In the genomic region with DNA sequence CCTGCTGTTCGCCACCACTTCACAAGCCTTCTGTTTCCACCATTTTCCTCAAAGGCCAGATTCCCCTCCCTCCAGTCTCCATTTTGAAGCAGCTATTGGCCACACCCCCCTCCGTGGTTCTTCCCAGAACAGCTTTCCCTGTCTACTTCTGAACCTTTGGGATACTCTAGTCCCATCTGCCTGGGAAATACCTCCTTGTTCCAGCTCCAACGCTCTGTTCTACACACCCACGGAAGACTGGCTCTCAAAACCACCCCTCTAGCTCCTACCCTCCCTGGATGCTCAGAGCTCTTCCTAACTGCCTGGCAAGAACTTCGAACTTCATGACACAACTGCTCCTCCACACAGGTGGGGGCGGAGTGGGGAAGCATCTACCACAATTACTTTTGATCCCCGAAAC, we compare ENCODE assay signal across 8 mouse cellular contexts. TPM values are rescaled to one million over a fixed set of nuclear protein-coding genes. Genes with fewer than 3 reads are reported as not detected.
DNase-seq lines count a peak whose midpoint lies in the region; ATAC-seq and TF ChIP-seq lines count a peak whose summit lies in the region.

No protein-coding gene starts in this region.

- no peak for TF ChIP-seq CTCF in cortical plate, adult 2 months (IDR thresholded peaks at IDR 0.05; ENCODE audit: extremely low read depth, insufficient read depth, low read length)

- peak overlapping the region; percentile 85; the same call in 1 of the 2 replicates for H3K4me2 ChIP-seq in intestine, embryonic 16.5 days (ENCODE audit: low read depth, low read length)
- H3K4me2 ChIP-seq in midbrain, embryonic 11.5 days = peak overlapping the region; percentile 52

- no peak overlapping the region for H3K9ac ChIP-seq in intestine, embryonic 16.5 days (ENCODE audit: low read depth, low read length)
- H3K9ac ChIP-seq in midbrain, embryonic 11.5 days (ENCODE audit: low read length) = no peak overlapping the region

- no peak for ATAC-seq in erythroblast, adult 5-6 weeks (replicated peaks; ENCODE audit: low FRiP score, poor library complexity, severe bottlenecking)
- no peak for ATAC-seq in intestine, embryonic 16.5 days
- ATAC-seq in midbrain, embryonic 11.5 days (ENCODE audit: low FRiP score) = no peak
- no peak for ATAC-seq in megakaryocyte progenitor cell, adult 5-6 weeks (replicated peaks; ENCODE audit: poor library complexity)

- peaks cover 80% of the 10 kb centered on the region for H3K4me1 ChIP-seq in erythroblast, embryonic 14.5 days (ENCODE audit: control insufficient read depth)
- no peaks in the 10 kb centered on the region for H3K4me1 ChIP-seq in cortical plate, adult 2 months (ENCODE audit: control insufficient read depth, insufficient read depth, low read length)
- peaks cover 42% of the 10 kb centered on the region for H3K4me1 ChIP-seq in intestine, embryonic 16.5 days (ENCODE audit: control insufficient read depth, insufficient read depth, low read length)
- peaks cover 21% of the 10 kb centered on the region for H3K4me1 ChIP-seq in midbrain, embryonic 11.5 days (ENCODE audit: control insufficient read depth, insufficient read depth, low read length)

- peak overlapping the region; percentile 71 for H3K4me3 ChIP-seq in erythroblast, embryonic 14.5 days (replicated peaks)
- peak overlapping the region; percentile 83; the same call in 1 of the 2 replicates for H3K4me3 ChIP-seq in cortical plate, adult 2 months (ENCODE audit: insufficient read depth, low read length)
- peak overlapping the region; percentile 82 for H3K4me3 ChIP-seq in intestine, embryonic 16.5 days (ENCODE audit: low read length)
- H3K4me3 ChIP-seq in midbrain, embryonic 11.5 days (ENCODE audit: low read depth, low read length) = no peak overlapping the region

- H3K27ac ChIP-seq in cortical plate, adult 2 months (ENCODE audit: insufficient read depth, low read length) = no peak overlapping the region
- no peak overlapping the region for H3K27ac ChIP-seq in intestine, embryonic 16.5 days (ENCODE audit: low read length)
- H3K27ac ChIP-seq in midbrain, embryonic 11.5 days (ENCODE audit: low read depth, low read length) = no peak overlapping the region

- no peak for TF ChIP-seq POLR2A in cortical plate, adult 2 months (IDR thresholded peaks at IDR 0.05; ENCODE audit: extremely low read depth, insufficient read depth, low read length)

- H3K9me3 ChIP-seq in erythroblast, embryonic 14.5 days (ENCODE audit: control insufficient read depth, low read length) = no peaks in the 10 kb centered on the region
- H3K9me3 ChIP-seq in intestine, embryonic 16.5 days (ENCODE audit: control insufficient read depth, low read length) = no peaks in the 10 kb centered on the region
- H3K9me3 ChIP-seq in midbrain, embryonic 11.5 days (ENCODE audit: control insufficient read depth, low read length) = no peaks in the 10 kb centered on the region

- DNase-seq in midbrain, embryonic 11.5 days (ENCODE audit: low spot score, missing footprints) = no peak
- DNase-seq in embryo, embryonic 9.5 days (ENCODE audit: extremely low spot score) = no peak
- DNase-seq in urinary bladder, postnatal 14 days (ENCODE audit: low spot score) = no peak

- WGBS in intestine, embryonic 16.5 days = 87% methylated on average over 7 of the region's 7 CpGs
- 88% methylated on average over 7 of the region's 7 CpGs for WGBS in midbrain, embryonic 11.5 days

- no peaks in the 10 kb centered on the region for H3K27me3 ChIP-seq in erythroblast, embryonic 14.5 days (ENCODE audit: control insufficient read depth)
- H3K27me3 ChIP-seq in intestine, embryonic 16.5 days (replicated peaks; ENCODE audit: control insufficient read depth, insufficient read depth, low read length) = no peaks in the 10 kb centered on the region
- no peaks in the 10 kb centered on the region for H3K27me3 ChIP-seq in midbrain, embryonic 11.5 days (ENCODE audit: control insufficient read depth, insufficient read depth, low read length)

- H3K36me3 ChIP-seq in erythroblast, embryonic 14.5 days (ENCODE audit: control insufficient read depth) = peaks cover 16% of the 10 kb centered on the region
- H3K36me3 ChIP-seq in intestine, embryonic 16.5 days (ENCODE audit: control insufficient read depth, insufficient read depth, low read length) = no peaks in the 10 kb centered on the region
- H3K36me3 ChIP-seq in midbrain, embryonic 11.5 days (ENCODE audit: control insufficient read depth, insufficient read depth, low read length) = no peaks in the 10 kb centered on the region

RNA-seq across cellular contexts. Expression of a gene that starts 2.0 kb away (rescaled TPM):
- polyA plus RNA-seq in erythroblast, embryonic 14.5 days (2012) = 2.7 and 2.9 TPM in 2 replicates
- total RNA-seq in erythroblast, adult 5-6 weeks (2015; ENCODE audit: low replicate concordance) = 3.6 and 5.4 TPM in 2 replicates
- total RNA-seq in erythroblast, adult 5-6 weeks (2017; ENCODE audit: low replicate concordance) = 3.2 and 5.2 TPM in 2 replicates
- polyA plus RNA-seq in cortical plate, adult 2 months (2012; rRNA removed) = 31.0 and 31.5 TPM in 2 replicates
- 118 and 132 TPM in 2 replicates for polyA plus RNA-seq in intestine, embryonic 16.5 days (2015; fragmentation: Nextera tagmentation; extraction: Ambion mirVana)
- 54.1 and 55.7 TPM in 2 replicates for polyA plus RNA-seq in midbrain, embryonic 11.5 days (2014; fragmentation: Nextera tagmentation; extraction: Ambion mirVana)
- total RNA-seq in megakaryocyte progenitor cell, adult 5-6 weeks (2015) = 17.1 and 20.0 TPM in 2 replicates
- 19.7 and 21.4 TPM in 2 replicates for total RNA-seq in megakaryocyte progenitor cell, adult 5-6 weeks (2017)

RNA-seq across cellular contexts. Expression of a gene that starts 37.5 kb away (rescaled TPM):
- 0.47 and 0.48 TPM in 2 replicates for polyA plus RNA-seq in erythroblast, embryonic 14.5 days (2012)
- total RNA-seq in erythroblast, adult 5-6 weeks (2015; ENCODE audit: low replicate concordance) = 0.19 and 4.4 TPM in 2 replicates
- 2.5 and 4.2 TPM in 2 replicates for total RNA-seq in erythroblast, adult 5-6 weeks (2017; ENCODE audit: low replicate concordance)
- 28.9 and 30.9 TPM in 2 replicates for polyA plus RNA-seq in cortical plate, adult 2 months (2012; rRNA removed)
- 22.1 and 25.6 TPM in 2 replicates for polyA plus RNA-seq in intestine, embryonic 16.5 days (2015; fragmentation: Nextera tagmentation; extraction: Ambion mirVana)
- polyA plus RNA-seq in midbrain, embryonic 11.5 days (2014; fragmentation: Nextera tagmentation; extraction: Ambion mirVana) = 14.5 and 19.1 TPM in 2 replicates
- 15.1 and 17.9 TPM in 2 replicates for total RNA-seq in megakaryocyte progenitor cell, adult 5-6 weeks (2015)
- total RNA-seq in megakaryocyte progenitor cell, adult 5-6 weeks (2017) = 16.7 and 19.2 TPM in 2 replicates

RNA-seq across cellular contexts. Expression of a gene that starts 48.0 kb away (rescaled TPM):
- polyA plus RNA-seq in erythroblast, embryonic 14.5 days (2012) = 0.71 and 0.78 TPM in 2 replicates
- 6.7 and 9.8 TPM in 2 replicates for total RNA-seq in erythroblast, adult 5-6 weeks (2015; ENCODE audit: low replicate concordance)
- 5.5 and 7.7 TPM in 2 replicates for total RNA-seq in erythroblast, adult 5-6 weeks (2017; ENCODE audit: low replicate concordance)
- 41.4 and 42.2 TPM in 2 replicates for polyA plus RNA-seq in cortical plate, adult 2 months (2012; rRNA removed)
- 39.5 and 45.3 TPM in 2 replicates for polyA plus RNA-seq in intestine, embryonic 16.5 days (2015; fragmentation: Nextera tagmentation; extraction: Ambion mirVana)
- 94.1 and 94.6 TPM in 2 replicates for polyA plus RNA-seq in midbrain, embryonic 11.5 days (2014; fragmentation: Nextera tagmentation; extraction: Ambion mirVana)
- 36.5 and 37.1 TPM in 2 replicates for total RNA-seq in megakaryocyte progenitor cell, adult 5-6 weeks (2015)
- total RNA-seq in megakaryocyte progenitor cell, adult 5-6 weeks (2017) = 30.7 and 35.9 TPM in 2 replicates

RNA-seq across cellular contexts. Expression of a gene that starts 48.1 kb away (rescaled TPM):
- polyA plus RNA-seq in erythroblast, embryonic 14.5 days (2012) = 0.10 and 0.21 TPM in 2 replicates
- total RNA-seq in erythroblast, adult 5-6 weeks (2015; ENCODE audit: low replicate concordance) = 0.42 TPM in 1 of 2 replicates, not detected in the other
- total RNA-seq in erythroblast, adult 5-6 weeks (2017; ENCODE audit: low replicate concordance) = 0.43 and 0.56 TPM in 2 replicates
- polyA plus RNA-seq in cortical plate, adult 2 months (2012; rRNA removed) = 4.8 and 6.0 TPM in 2 replicates
- polyA plus RNA-seq in intestine, embryonic 16.5 days (2015; fragmentation: Nextera tagmentation; extraction: Ambion mirVana) = 19.4 and 20.7 TPM in 2 replicates
- polyA plus RNA-seq in midbrain, embryonic 11.5 days (2014; fragmentation: Nextera tagmentation; extraction: Ambion mirVana) = 13.4 and 16.3 TPM in 2 replicates
- total RNA-seq in megakaryocyte progenitor cell, adult 5-6 weeks (2015) = 4.1 and 5.7 TPM in 2 replicates
- total RNA-seq in megakaryocyte progenitor cell, adult 5-6 weeks (2017) = 6.6 and 7.7 TPM in 2 replicates

Comparison
In these comparisons a context has a peak if more than half of its experiments do, and no peak if none do; other contexts are left out.
1. RNA of a gene that starts 37.5 kb away (polyA plus RNA-seq): 28.9 to 30.9 TPM in cortical plate, adult 2 months, 22.1 to 25.6 TPM in intestine, embryonic 16.5 days and 14.5 to 19.1 TPM in midbrain, embryonic 11.5 days; 0.47 to 0.48 TPM in erythroblast, embryonic 14.5 days; every median in the first group is over 10 times any median in the second.
2. RNA of a gene that starts 48.0 kb away (polyA plus RNA-seq): 94.1 to 94.6 TPM in midbrain, embryonic 11.5 days, 41.4 to 42.2 TPM in cortical plate, adult 2 months and 39.5 to 45.3 TPM in intestine, embryonic 16.5 days; 0.71 to 0.78 TPM in erythroblast, embryonic 14.5 days; every median in the first group is over 10 times any median in the second.